Mouse (Mus musculus) brain, embryonic 14.5 days (tissue): ENCODE results near the gene Rpe.

Experiments
- CTCF ChIP-seq: fragments of 200-500 bp; IDR thresholded peaks from 2 replicates; pipeline ENCODE4 v1.5.1; 2012; ENCODE audit warnings: inconsistent platforms, mild to moderate bottlenecking, moderate library complexity, borderline replicate concordance; ENCODE audit not compliant: insufficient read depth, insufficient read length; ENCODE audit errors: extremely low read depth
- POLR2A ChIP-seq: fragments of 200-500 bp; IDR thresholded peaks from 2 replicates; pipeline ENCODE4 v1.6.1; 2012; ENCODE audit warnings: mild to moderate bottlenecking, inconsistent platforms, borderline replicate concordance; ENCODE audit not compliant: poor library complexity, insufficient read depth, insufficient read length, severe bottlenecking; ENCODE audit errors: extremely low read depth

DNA sequence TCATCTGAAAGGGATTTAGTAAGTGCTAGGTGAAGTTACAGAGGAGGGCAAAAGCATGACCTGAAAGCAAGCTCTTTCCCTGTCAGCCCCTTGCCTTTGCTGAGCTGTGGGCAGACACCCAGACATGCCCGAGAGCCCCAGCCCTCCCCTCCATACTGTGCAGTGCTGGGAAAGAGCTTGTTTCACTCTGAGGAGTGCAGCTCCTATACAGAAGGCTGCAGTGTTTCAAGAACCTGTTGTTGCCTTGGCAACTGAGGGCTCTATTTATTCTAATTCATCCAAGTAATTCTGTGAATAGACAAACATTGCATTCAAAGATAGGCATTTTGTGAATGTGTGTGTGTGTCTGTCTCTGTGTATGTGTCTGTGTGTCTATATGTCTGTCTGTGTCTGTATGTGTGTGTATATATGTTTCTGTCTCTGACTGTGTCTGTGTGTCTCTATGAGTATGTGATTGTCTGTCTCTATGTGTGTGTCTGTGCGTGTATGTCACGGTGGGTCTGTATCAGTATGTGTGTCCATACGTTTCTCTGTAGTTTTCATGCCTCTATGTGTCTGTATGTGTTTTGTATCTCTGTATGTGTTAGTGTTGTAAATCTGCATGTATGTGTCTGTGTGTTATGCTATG, 45.4 kb upstream of the Rpe start:
- TF ChIP-seq CTCF, result no peak
- TF ChIP-seq POLR2A, result no peak
